In the genomic region with DNA sequence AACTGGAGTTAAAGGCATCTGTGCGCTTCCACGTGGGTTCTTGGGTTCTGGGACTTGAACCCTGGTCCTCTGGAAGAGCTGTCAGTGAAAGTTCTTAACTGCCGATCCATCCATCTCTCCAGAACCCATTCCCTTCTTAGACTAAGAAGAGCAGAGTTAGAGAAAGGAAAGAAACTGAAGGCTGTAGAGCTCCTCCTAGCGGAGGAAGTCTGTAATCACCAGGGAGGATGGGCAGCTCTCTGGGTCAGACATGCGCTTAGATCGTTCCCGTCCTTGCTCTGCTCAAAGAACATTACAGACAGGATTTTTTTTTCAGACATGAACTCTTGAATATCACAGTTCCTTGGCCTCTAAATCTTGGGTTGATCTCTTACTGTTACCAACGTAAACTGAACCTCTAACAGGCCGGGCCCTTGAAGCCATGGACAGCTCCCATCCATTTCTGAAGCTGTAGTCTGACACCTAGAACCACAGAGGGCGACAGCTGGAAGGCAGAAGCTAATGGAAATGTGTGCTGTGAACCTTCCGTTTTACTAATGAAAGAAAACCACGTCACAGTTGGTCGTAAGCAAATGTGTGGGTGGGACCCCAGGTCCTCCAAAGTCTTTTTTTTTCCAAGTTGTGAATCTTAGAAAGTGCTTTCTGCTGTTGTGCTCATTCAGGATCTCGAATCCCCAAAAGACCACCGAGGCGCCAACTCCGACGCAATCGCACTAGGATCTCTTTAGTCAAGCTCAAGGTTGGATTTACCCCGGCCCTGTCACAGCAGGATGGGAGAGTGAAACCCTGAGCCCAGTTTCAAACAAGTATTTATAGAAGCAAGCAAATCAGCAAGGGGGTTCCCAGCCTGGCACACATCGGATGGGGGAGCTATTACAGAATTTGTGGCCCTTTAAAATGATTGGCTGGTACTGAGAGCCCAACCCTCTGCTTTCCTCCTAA, we compare ENCODE assay signal across 9 mouse cellular contexts. TPM values are rescaled to one million over a fixed set of nuclear protein-coding genes. Genes with fewer than 3 reads are reported as not detected.
A peak's percentile ranks its signal among the peaks of the same experiment; 100 is the strongest.
DNase-seq lines count a peak whose midpoint lies in the region; ATAC-seq and TF ChIP-seq lines count a peak whose summit lies in the region.
"Had no signal": no experiment of that assay in that cellular context is flagged by ENCODE, and none has a peak within 500 bp of the region (broad histone marks: within the 10 kb centered on the region; RNA-seq: fewer than 3 reads in every experiment).

No protein-coding gene starts in this region.

- H3K79me3 ChIP-seq in C2C12 (ENCODE audit: low read depth), result no peaks in the 10 kb centered on the region

- no peaks in the 10 kb centered on the region for H3K9me3 ChIP-seq in intestine, embryonic 16.5 days (ENCODE audit: control insufficient read depth, low read length)

- 61% methylated on average over 21 of the region's 21 CpGs for WGBS in intestine, embryonic 16.5 days

- no peak overlapping the region for H3ac ChIP-seq in C2C12 (ENCODE audit: control insufficient read depth, insufficient read length, low read depth)

- no peak overlapping the region for H3K27ac ChIP-seq in intestine, embryonic 16.5 days (ENCODE audit: low read length)

- H3K9ac ChIP-seq in intestine, embryonic 16.5 days (ENCODE audit: low read depth, low read length), result no peak overlapping the region

- no peak overlapping the region for H3K4me3 ChIP-seq in C2C12 (ENCODE audit: insufficient read depth, poor library complexity, severe bottlenecking)
- no peak overlapping the region for H3K4me3 ChIP-seq in intestine, embryonic 16.5 days (ENCODE audit: low read length)

- ATAC-seq in intestine, embryonic 16.5 days, result no peak

- DNase-seq in gastrocnemius, postnatal 10 days, result peak; percentile 21
- DNase-seq in gastrocnemius, postnatal 14 days, result no peak
- peak; percentile 38 for DNase-seq in c-Kit-positive CD71-negative TER-119-negative erythroid progenitor cells, embryonic 14.5 days (ENCODE audit: low read depth)
- peak; percentile 21 to 26 for DNase-seq in kidney, postnatal 4 days
- peak; percentile 62 for DNase-seq in retina, embryonic 14.5 days (ENCODE audit: low spot score)
- DNase-seq in layer of hippocampus, adult 8-10 months (ENCODE audit: low spot score in 2 of 2), result no peak

- H3K36me3 ChIP-seq in C2C12 (ENCODE audit: control insufficient read depth, insufficient read depth), result no peaks in the 10 kb centered on the region
- H3K36me3 ChIP-seq in intestine, embryonic 16.5 days (ENCODE audit: control insufficient read depth, insufficient read depth, low read length), result no peaks in the 10 kb centered on the region

- no peaks in the 10 kb centered on the region for H3K27me3 ChIP-seq in C2C12 (ENCODE audit: control insufficient read depth, insufficient read depth, insufficient read length)
- H3K27me3 ChIP-seq in intestine, embryonic 16.5 days (replicated peaks; ENCODE audit: control insufficient read depth, insufficient read depth, low read length), result no peaks in the 10 kb centered on the region

- intact Hi-C loops in gastrocnemius, postnatal 14 days (cut with DNase I; ENCODE audit: low total_unique reads), result no loop called here

- peak; percentile 20 for TF ChIP-seq CTCF in C2C12 (IDR thresholded peaks at IDR 0.05; ENCODE audit: control insufficient read depth, insufficient read depth, insufficient read length)

- H3K4me1 ChIP-seq in intestine, embryonic 16.5 days (ENCODE audit: control insufficient read depth, insufficient read depth, low read length), result no peaks in the 10 kb centered on the region

- H3K4me2 ChIP-seq in intestine, embryonic 16.5 days (ENCODE audit: low read depth, low read length), result no peak overlapping the region

- no peaks in the 10 kb centered on the region for H3K79me2 ChIP-seq in C2C12 (ENCODE audit: control insufficient read depth, insufficient read depth)

TF ChIP-seq in C2C12, 6 proteins besides CTCF, POLR2A, EP300 and RAD21:
- TF ChIP-seq USF1 (IDR thresholded peaks at IDR 0.05; ENCODE audit: low read depth), result no peak
- TF ChIP-seq MYOG (IDR thresholded peaks at IDR 0.05; ENCODE audit: control insufficient read depth, extremely low read depth, insufficient read length), result no peak
- TF ChIP-seq FOSL1 (IDR thresholded peaks at IDR 0.05; ENCODE audit: insufficient read depth, low read length, poor library complexity, severe bottlenecking), result no peak
- TF ChIP-seq MAX (IDR thresholded peaks at IDR 0.05), result no peak
- no peak for TF ChIP-seq MYOD1 (IDR thresholded peaks at IDR 0.05; ENCODE audit: control insufficient read depth, insufficient read length, low read depth)
- no peak for TF ChIP-seq CEBPB (IDR thresholded peaks at IDR 0.05; ENCODE audit: low read depth)
TF ChIP-seq in C2C12: peak in this region for 0.

RNA-seq across cellular contexts. Expression of gene Gm5426, which starts 55.7 kb away (rescaled TPM):
- not detected for total RNA-seq in gastrocnemius, postnatal 10 days (2021)
- total RNA-seq in gastrocnemius, postnatal 14 days (2021), result not detected
- not detected for polyA plus RNA-seq in C2C12 (2012; fragmentation: generic; extraction: Trizol)
- not detected for total RNA-seq in layer of hippocampus, adult 8-10 months (2022)
- polyA plus RNA-seq in intestine, embryonic 16.5 days (2015; fragmentation: Nextera tagmentation; extraction: Ambion mirVana), result not detected in 2 replicates
- polyA plus RNA-seq: lung, embryonic 16.5 days had no signal

Comparison
In these comparisons a context has a peak if more than half of its experiments do, and no peak if none do; other contexts are left out.
1. DNase-seq: peak in gastrocnemius, postnatal 10 days (single experiment), c-Kit-positive CD71-negative TER-119-negative erythroid progenitor cells, embryonic 14.5 days (single experiment), kidney, postnatal 4 days (2 of 2) and retina, embryonic 14.5 days (single experiment); none in gastrocnemius, postnatal 14 days (single experiment) and layer of hippocampus, adult 8-10 months (0 of 2).